Mouse (Mus musculus): ENCODE measurements around the gene Rpl36. TPM values are rescaled to one million over a fixed set of nuclear protein-coding genes. Genes with fewer than 3 reads are reported as not detected.
A peak's percentile ranks its signal among the peaks of the same experiment; 100 is the strongest.

The Rpl36 gene
- 100 to 1,000 TPM; 341 to 404 TPM for total RNA-seq (2021)

DNA sequence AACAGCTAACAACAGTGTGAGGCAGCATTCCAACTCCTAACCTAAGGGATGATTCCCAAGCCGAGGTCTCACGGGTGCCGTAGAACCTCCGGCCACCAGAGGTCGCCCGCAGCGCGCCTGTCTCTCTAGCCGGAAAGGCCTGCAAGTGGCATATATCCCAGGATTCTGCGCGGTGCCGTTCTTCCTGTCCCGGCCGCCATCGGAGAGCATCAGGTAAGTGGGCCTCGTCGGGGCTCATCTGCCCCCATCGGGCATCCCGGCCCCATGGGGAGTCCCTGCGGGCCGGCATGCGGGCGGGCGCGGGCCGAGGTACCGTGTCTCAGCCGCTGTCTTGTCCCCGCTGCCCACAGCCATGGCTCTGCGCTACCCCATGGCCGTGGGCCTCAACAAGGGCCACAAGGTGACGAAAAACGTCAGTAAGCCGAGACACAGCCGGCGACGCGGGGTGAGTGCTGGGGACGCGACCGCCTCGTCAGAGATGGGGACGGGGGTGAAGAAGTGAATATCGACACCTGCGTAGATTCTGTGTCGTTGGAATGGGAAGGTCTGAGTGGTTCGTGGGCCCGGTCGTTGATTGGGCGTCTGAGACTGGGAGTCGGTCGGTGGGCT, at the start of gene Rpl36:
Gene Rpl36 (plus strand): TSS at position 181 of the 609 bp plus-strand sequence.
- peak; percentile 97 to 99 for DNase-seq (ENCODE audit: extremely low spot score in 1 of 2, low spot score in 1 of 2)

GRCm38 (mm10) chr17:56566293-56566692, 46.9 kb upstream of the Rpl36 start:
- DNase-seq (ENCODE audit: extremely low spot score in 1 of 2, low spot score in 1 of 2) = no peak

DNA sequence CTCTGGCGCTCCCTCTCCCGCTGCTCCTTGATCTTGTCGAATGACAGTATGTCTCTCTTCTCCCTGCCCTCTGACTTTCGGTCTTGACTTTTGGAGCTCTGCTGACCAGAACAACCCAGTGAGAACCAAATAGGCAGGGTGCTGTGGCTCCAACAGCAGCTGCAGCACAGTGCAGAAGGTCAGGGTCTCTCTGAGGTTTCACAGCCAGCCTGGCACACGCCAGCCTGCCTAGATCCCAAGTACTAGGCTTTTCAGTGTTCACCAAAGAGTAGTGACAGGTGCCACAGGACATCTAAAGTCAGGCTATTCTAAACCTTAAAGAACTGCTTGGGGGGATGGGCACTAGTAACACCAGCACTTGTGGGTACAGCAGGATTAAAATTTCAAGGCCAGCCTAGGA, 46.3 kb upstream of the Rpl36 start:
- no peak for DNase-seq (ENCODE audit: extremely low spot score in 1 of 2, low spot score in 1 of 2)

DNA sequence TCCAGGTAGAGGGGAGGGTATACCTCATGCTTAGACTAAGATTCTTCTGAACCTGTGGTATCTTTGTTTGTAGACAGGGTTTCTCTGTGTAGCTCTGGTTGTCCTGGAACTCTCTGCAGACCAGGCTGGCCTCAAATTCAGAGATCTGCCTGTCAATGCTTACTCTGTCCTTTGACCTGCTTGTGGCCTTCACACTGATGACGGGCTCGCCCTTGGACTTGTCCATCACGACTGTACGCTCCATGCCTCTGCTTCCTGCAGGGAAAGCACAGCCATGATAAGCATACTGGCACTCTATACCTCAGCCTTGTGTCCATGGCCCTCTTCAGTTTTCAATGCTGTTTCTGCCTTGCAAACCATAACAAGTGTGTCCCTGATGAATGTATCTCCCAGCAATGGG, 45.8 kb upstream of the Rpl36 start:
- no peak for DNase-seq (ENCODE audit: extremely low spot score in 1 of 2, low spot score in 1 of 2)

DNA sequence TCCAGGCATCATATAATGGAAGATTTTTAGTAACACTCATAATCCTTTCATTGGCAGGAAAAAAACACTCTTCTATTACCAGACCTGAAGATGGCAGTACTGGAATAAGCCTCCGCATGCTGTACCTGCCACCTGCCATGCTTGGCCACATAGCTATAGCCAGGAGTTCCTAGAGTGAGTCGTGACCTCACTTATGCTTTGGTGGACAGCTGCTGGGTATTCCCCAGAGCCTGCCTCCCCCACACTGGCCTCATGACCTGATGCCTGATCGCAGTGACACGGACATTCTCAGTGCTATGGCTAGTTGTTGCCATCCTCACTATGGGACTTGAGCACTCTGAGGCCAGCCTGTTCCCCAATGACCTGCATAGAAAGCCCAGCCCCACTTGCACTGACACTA, 42.9 kb upstream of the Rpl36 start:
- no peak for DNase-seq (ENCODE audit: extremely low spot score in 1 of 2, low spot score in 1 of 2)

GRCm38 (mm10) chr17:56572154-56572553, 41.1 kb upstream of the Rpl36 start:
- DNase-seq (ENCODE audit: extremely low spot score in 1 of 2, low spot score in 1 of 2) = no peak

GRCm38 (mm10) chr17:56572939-56573338, 40.3 kb upstream of the Rpl36 start:
- DNase-seq (ENCODE audit: extremely low spot score in 1 of 2, low spot score in 1 of 2) = no peak

GRCm38 (mm10) chr17:56583071-56583470, 30.1 kb upstream of the Rpl36 start:
- DNase-seq (ENCODE audit: extremely low spot score in 1 of 2, low spot score in 1 of 2) = no peak

- peak in 1 of 2 experiments; percentile 25 for DNase-seq (ENCODE audit: extremely low spot score in 1 of 2, low spot score in 1 of 2)
Observed at GRCm38 (mm10) chr17:56583611-56584256, 29.5 kb upstream of the Rpl36 start.

DNA sequence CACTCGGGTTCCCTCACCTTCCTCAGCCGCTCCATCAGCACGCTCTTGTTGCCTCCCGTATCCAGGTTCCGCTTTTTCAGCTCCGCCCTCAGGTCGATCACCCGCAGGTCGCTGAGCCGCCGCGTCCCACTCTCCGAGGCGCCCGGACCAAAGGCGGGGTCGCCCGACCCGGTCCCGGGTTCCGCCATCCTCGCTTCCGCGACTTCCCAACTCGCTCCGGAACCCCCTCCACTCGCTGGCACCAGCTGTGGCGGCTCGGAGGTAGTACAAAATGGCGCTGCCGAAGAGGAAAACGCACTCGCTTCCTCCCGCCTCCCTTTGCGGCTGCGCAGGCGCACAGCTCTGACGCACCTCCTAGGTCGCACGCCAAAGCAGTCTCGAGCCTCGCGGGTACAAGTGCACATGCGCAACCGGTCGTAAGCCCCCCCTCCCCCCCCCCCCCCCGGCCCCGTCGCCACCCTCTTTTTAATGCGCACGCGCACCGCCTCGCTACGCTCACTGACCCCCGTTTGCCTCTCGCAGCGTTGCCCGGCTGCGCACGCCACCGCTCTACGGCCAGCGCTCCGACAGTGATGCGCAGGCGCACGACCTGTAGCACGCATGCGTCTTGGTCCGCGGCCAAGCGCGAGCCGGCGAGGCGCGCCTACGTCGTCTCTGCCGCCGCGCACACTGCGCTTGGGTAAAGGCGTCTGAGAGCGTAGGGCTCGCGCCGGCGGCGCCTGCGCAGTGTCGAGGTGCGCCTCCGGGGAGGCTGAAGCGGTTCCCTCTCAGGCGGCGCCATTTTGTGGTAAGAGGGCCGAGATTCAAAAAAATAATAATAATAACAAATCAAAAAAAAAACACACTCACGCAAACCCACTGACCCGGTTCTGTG, 28.7 kb upstream of the Rpl36 start, which contains the start of the genes Safb2 and Safb:
Gene Safb2 (minus strand): TSS at position 329 of the 874 bp plus-strand sequence.
Gene Safb (plus strand): TSS at position 569 of the 874 bp plus-strand sequence.
- peak; percentile 98 for DNase-seq (ENCODE audit: extremely low spot score in 1 of 2, low spot score in 1 of 2)

DNA sequence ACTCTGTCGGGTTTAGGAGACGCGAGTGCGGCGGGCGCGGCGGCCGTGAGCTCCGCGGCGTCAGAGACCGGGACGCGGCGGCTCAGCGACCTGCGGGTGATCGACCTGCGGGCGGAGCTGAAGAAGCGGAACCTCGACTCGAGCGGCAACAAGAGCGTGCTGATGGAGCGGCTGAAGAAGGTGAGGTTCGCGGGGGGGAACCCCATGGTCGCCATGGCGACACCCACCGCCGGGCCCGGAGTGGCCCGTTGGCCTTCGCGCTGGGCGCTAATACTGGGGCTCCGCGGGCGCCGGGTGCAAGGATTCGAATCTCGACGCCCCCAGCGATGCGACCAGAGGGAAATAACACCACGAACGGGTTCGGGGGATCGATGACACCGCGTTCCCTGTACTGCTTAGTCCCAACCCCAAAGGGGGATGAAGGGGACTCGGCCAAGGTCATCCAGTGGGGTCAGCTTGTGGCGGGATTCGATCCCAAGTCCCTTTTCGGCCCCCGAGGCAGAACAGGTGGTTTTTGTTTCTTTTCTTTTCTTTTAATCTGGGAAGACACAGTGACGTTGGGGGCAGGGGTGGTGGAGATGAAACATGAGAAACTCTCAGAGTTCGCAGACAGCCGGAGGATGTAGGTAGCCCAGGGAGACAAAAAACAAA, 27.9 kb upstream of the Rpl36 start:
- DNase-seq (ENCODE audit: extremely low spot score in 1 of 2, low spot score in 1 of 2) = peak in 1 of 2 experiments; percentile 35

GRCm38 (mm10) chr17:56587773-56588172, 25.4 kb upstream of the Rpl36 start:
- DNase-seq (ENCODE audit: extremely low spot score in 1 of 2, low spot score in 1 of 2) = no peak

- no peak for DNase-seq (ENCODE audit: extremely low spot score in 1 of 2, low spot score in 1 of 2)
Observed at GRCm38 (mm10) chr17:56588921-56589320, 24.3 kb upstream of the Rpl36 start.

- no peak for DNase-seq (ENCODE audit: extremely low spot score in 1 of 2, low spot score in 1 of 2)
Observed at GRCm38 (mm10) chr17:56592553-56592952, 20.7 kb upstream of the Rpl36 start.

DNA sequence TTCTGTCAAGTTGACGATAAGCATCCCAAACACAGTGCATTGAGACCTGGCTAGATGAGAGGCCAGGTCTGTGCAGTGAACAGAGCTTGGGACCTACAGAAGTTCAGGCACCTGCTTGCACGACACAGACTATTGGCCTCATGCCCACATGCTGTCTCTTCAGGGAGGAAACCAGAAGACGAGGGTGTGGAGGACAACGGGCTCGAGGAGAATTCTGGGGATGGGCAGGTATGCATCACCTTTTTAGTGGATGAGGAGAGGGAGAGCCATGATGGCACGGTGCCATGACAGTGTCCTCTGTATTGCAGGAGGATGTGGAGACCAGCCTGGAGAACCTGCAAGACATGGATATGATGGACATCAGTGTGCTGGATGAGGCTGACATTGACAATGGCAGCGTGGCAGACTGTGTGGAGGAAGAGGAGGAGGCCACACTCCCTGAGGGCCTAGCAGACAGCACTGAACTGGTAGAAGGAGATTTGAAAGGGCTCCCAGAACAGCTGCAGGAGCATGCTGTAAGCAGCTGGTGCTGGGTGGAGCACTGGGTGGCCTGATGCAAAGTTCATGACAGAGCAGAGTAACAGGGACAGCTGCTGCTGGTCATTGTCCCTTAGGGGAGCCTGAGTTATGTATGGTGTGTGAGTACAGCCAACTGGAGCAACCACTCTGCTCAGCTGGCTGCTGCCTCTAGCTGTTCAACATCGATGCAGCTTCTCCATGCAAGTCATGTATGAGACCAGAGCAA, 19.5 kb upstream of the Rpl36 start:
- no peak for DNase-seq (ENCODE audit: extremely low spot score in 1 of 2, low spot score in 1 of 2)

DNA sequence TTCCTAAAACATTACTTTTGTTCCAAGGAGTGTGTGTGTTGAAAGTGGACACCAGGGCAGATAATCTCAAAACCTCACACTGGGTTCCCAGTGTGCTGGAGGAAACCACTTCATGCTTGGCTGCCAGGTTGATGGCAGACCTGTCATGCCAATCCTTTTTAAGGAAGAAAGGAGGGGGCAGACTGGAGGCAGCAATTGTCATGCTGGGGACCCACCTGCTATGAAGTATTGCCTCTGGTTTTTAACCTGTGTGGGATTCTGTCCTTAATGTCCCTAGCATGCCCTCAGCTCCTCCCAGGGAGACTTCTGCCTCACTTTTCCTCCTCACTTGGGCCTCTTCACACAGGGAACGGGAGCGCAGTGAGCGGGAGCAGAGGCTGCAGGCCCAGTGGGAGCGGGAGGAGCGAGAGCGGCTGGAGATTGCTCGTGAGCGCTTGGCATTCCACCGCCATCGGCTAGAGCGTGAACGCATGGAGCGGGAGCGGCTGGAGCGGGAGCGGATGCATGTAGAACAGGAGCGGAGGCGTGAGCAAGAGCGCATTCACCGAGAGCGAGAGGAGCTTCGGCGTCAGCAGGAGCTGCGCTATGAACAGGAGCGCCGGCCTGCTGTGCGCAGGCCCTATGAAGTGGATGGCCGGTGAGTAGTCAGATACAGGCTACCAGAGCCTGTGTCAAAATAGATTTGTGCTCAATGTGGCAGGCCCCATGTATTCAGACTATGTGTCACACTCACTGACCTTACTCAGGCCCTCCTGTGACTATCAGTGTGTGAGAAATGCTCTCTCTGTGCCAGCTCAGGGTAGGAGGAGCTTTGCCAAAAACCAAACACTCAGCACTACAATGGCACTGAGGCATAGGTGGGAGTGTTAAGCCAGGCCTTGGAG, 9.8 kb upstream of the Rpl36 start:
- no peak for DNase-seq (ENCODE audit: extremely low spot score in 1 of 2, low spot score in 1 of 2)

DNA sequence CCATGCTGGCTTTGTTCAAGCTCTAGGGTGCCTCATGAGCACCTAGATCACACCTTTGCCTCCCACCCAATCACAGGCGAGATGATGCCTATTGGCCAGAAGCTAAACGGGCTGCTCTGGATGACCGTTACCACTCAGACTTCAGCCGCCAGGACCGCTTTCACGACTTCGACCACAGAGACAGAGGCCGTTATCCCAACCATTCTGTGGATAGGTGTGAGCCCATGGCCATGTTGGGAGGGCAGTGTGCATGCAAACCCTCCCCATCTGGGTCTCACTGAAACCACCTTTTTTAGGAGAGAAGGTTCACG, 9.2 kb upstream of the Rpl36 start:
- no peak for DNase-seq (ENCODE audit: extremely low spot score in 1 of 2, low spot score in 1 of 2)

GRCm38 (mm10) chr17:56604422-56604821, 8.8 kb upstream of the Rpl36 start:
- DNase-seq (ENCODE audit: extremely low spot score in 1 of 2, low spot score in 1 of 2) = no peak

- no peak for DNase-seq (ENCODE audit: extremely low spot score in 1 of 2, low spot score in 1 of 2)
Observed at GRCm38 (mm10) chr17:56605431-56605830, 7.8 kb upstream of the Rpl36 start.

All from layer of hippocampus, postnatal 25 days (tissue).